ENCODE assay signal across 8 mouse cellular contexts in genomic region chr12:86832551-86833182, GRCm38 (mm10). TPM values are rescaled to one million over a fixed set of nuclear protein-coding genes. Genes with fewer than 3 reads are reported as not detected.
DNase-seq lines count a peak whose midpoint lies in the region; ATAC-seq and TF ChIP-seq lines count a peak whose summit lies in the region.

No protein-coding gene starts in this region.

- ATAC-seq in erythroid progenitor cell, adult 5-6 weeks (replicated peaks; ENCODE audit: low FRiP score, poor library complexity, severe bottlenecking), result 0 out of 2 replicates have a peak, but pooled peaks have one; percentile 13
- no peak for ATAC-seq in intestine, postnatal 0 days

- no peaks in the 10 kb centered on the region for H3K9me3 ChIP-seq in intestine, postnatal 0 days (ENCODE audit: control insufficient read depth)

- no peak for TF ChIP-seq CTCF in intestine, postnatal 0 days (IDR thresholded peaks at IDR 0.05; ENCODE audit: low read depth)

- WGBS in intestine, postnatal 0 days, result 68% methylated on average over 11 of the region's 11 CpGs

- peaks cover 9% of the 10 kb centered on the region for H3K27me3 ChIP-seq in intestine, postnatal 0 days (replicated peaks; ENCODE audit: control insufficient read depth, insufficient read depth, low read length)

- no peak overlapping the region for H3K4me3 ChIP-seq in intestine, postnatal 0 days (ENCODE audit: low read depth, low read length)

- H3K9ac ChIP-seq in intestine, postnatal 0 days (ENCODE audit: low read depth, low read length), result no peak overlapping the region

- H3K36me3 ChIP-seq in intestine, postnatal 0 days (ENCODE audit: control insufficient read depth, insufficient read depth), result no peaks in the 10 kb centered on the region

- DNase-seq in spleen, adult 12 weeks (ENCODE audit: low spot score), result peak; percentile 19
- no peak for DNase-seq in spleen, postnatal 36 days (ENCODE audit: low spot score in 2 of 2)
- peak; percentile 78 to 81 for DNase-seq in natural killer cell, adult 2 months (ENCODE audit: low spot score in 2 of 2)
- DNase-seq in left cerebral cortex, adult 8-10 months (ENCODE audit: low spot score in 2 of 2), result no peak
- DNase-seq in adrenal gland, postnatal 14 days, result no peak
- no peak for DNase-seq in gastrocnemius, postnatal 10 days

- peaks cover 3% of the 10 kb centered on the region; the same call in 1 of the 2 replicates for H3K4me1 ChIP-seq in intestine, postnatal 0 days (replicated peaks; ENCODE audit: control insufficient read depth, insufficient read depth, low read length)

- no peak overlapping the region for H3K4me2 ChIP-seq in intestine, postnatal 0 days (replicated peaks; ENCODE audit: low read depth)

- 0 out of 2 replicates have a peak overlapping the region, but pooled peaks have one; percentile 35 for H3K27ac ChIP-seq in intestine, postnatal 0 days (ENCODE audit: low read depth, low read length)

RNA-seq across cellular contexts. Expression of gene Irf2bpl, which starts 51.9 kb away (rescaled TPM):
- 0.72 and 2.5 TPM in 2 replicates for total RNA-seq in erythroid progenitor cell, adult 5-6 weeks (2015; ENCODE audit: low replicate concordance)
- total RNA-seq in erythroid progenitor cell, adult 5-6 weeks (2017; ENCODE audit: low replicate concordance), result 0.53 and 1.5 TPM in 2 replicates
- 10.0 and 10.7 TPM in 2 replicates for polyA plus RNA-seq in intestine, postnatal 0 days (2015; fragmentation: Nextera tagmentation; extraction: Ambion mirVana)
- 10 to 100 TPM; 60.7 to 74.9 (median 68.5) TPM for total RNA-seq in left cerebral cortex, adult 8-10 months (2022)
- 48.4 and 53.8 TPM in 2 replicates for total RNA-seq in adrenal gland, postnatal 14 days (2021)
- total RNA-seq in gastrocnemius, postnatal 10 days (2021), result 10 to 100 TPM; 42.9 to 46.7 TPM

Comparison
In these comparisons a context has a peak if more than half of its experiments do, and no peak if none do; other contexts are left out.
1. DNase-seq: peak in spleen, adult 12 weeks (single experiment) and natural killer cell, adult 2 months (2 of 2); none in spleen, postnatal 36 days (0 of 2), left cerebral cortex, adult 8-10 months (0 of 2), adrenal gland, postnatal 14 days (single experiment) and gastrocnemius, postnatal 10 days (single experiment).
2. RNA of gene Irf2bpl, which starts 51.9 kb away (total RNA-seq): 60.7 to 74.9 TPM in left cerebral cortex, adult 8-10 months, 48.4 to 53.8 TPM in adrenal gland, postnatal 14 days and 42.9 to 46.7 TPM in gastrocnemius, postnatal 10 days; 0.53 to 2.5 TPM in erythroid progenitor cell, adult 5-6 weeks; every median in the first group is over 10 times any median in the second.